Mouse (Mus musculus) thymus, postnatal 0 days (tissue): ENCODE data around the gene Acoxl. TPM values are rescaled to one million over a fixed set of nuclear protein-coding genes. Genes with fewer than 3 reads are reported as not detected.

Source experiments
- DNase-seq: peaks from one replicate; pipeline ENCODE4 v3.0.0-alpha.2; 2015; ENCODE audit warnings: low spot score
- polyA plus RNA-seq: library from polyadenylated mRNA; unstranded; fragments of >200 nt; fragmentation: Nextera tagmentation; extraction: Ambion mirVana; gene quantifications from 2 replicates; pipeline ENCODE4 v1.2.1, GENCODE M21; 2015

The Acoxl gene
- polyA plus RNA-seq: 3.3 and 3.6 TPM in 2 replicates

DNA sequence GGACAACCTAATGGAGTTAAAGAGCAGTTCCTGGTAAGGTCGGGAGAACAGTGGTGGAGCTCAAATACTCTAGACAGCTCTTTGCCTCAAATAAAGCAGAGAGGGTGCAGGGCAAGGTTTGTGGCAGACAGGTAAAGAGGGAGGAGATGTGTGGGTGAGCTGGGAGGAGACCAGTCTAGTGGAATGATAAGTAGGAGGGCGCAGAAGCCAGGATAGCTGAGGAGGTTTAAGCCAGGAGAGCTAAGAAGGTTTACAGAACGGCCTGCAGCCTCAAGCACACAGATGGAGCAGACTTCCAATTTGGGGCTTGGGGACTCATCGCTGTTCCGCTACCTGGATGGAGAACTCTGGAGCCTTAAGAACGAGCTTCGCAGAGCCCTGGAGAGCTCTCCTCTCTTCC, at the start of gene Acoxl:
Gene Acoxl, plus strand, starts transcription at position 301 of the 400 bp plus-strand sequence.
- no peak for DNase-seq

GRCm38 (mm10) chr2:127789138-127789537, 49.5 kb upstream of the Acoxl start:
- DNase-seq: peak; percentile 10

- no peak for DNase-seq
Observed at GRCm38 (mm10) chr2:127789651-127790270, 48.9 kb upstream of the Acoxl start.

- DNase-seq: peak; percentile 89
Observed at GRCm38 (mm10) chr2:127791919-127792603, 46.6 kb upstream of the Acoxl start, which contains the start of gene Mtln. TSS of gene Mtln (minus strand) at chr2:127792488.

GRCm38 (mm10) chr2:127831401-127832102, 7.1 kb upstream of the Acoxl start, which contains the start of gene Bub1:
TSS of gene Bub1 (minus strand) at chr2:127831865.
- DNase-seq: peak; percentile 95

DNA sequence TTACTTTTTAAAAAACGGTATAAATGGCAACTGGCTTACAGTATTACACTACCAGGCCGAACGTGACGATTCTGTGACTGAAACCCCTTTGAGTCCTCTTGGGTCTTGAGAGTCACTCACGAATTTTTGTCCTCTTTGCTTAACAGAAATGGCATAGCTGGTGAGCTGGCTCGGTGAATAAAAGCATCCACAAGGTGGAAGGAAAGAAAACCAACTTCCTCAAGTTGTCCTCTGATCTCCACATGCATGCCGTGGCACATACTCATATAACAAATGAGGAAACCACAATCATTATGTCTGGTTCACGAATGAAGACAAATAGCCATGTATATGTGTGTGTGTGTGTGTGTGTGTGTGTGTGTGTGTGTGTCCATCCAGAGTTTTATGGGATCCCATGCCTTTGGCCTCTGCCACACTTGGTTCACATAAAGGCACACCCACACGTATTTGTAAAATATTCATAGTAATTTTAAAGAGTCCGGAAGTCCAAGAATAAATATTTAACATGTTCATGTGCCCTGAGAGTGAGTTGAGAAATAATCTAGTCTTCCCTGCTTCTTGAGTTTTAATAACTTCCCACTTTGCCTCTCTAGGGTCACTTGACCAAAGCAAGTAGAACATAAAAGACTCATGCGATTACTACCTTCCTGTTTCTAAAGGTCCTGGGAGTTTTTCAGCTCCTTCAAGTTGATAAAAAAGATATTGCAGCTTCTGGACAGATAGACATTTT, 6.4 kb upstream of the Acoxl start:
- no peak for DNase-seq

- DNase-seq: peak; percentile 80
Observed at GRCm38 (mm10) chr2:127832833-127833190, 5.9 kb upstream of the Acoxl start.

DNA sequence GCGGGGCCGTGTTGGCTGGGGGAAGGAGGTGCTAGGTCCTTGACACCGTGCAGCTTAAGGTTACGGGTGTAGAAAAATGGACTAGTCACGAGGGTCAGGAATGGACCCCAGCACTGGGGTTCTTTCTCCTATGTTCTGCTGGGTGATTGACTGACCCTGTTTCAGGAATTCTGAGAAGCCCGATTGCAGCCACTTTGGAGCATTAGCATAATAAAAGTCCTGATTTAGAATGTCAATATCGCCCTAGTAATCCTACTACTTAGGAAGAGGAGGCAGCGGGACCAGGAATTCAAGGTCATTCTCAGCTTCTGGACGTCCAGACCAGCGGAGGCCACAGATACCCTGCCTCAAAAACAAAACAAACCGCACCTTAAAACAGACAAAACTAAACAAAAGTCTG, 749 bp downstream of the Acoxl start:
- no peak for DNase-seq

DNA sequence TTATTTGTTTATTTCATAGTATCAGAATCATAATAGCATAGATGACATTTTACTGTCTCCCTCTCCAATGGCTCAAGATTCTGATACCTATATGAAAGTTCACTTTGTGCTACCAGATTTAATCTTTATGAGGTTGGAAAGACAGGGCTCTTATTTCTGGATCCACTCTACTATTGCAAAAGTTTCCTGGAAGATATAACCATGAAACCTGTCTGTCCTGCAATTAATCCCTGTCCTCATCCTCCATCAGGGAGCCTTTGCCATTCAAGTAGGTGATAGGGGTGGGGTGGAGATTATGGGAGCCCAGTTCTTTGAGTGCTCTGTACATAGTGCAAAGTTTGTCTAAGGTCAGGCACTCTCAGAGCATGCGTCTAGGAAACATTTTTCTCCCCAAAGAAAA, 2.7 kb downstream of the Acoxl start:
- DNase-seq: no peak

DNA sequence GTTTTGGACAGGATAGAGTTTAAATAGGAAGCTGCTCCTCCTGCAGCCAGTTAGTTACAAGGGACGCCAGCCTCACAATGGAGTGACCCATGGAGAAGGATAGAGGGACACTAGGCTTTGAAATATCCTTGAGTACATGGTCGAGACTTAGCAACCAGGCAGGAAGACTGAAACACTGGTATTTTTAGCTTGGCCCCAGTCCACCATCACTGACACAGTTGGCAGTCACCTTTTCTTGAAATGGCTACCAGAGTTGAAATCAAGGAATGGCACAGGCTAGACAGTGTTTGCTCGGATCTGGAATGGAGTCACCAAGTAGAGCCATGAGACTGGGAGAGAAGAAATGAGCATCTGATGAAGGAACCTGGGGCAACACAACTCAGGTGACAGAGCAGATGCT, 3.7 kb downstream of the Acoxl start:
- DNase-seq: no peak

DNA sequence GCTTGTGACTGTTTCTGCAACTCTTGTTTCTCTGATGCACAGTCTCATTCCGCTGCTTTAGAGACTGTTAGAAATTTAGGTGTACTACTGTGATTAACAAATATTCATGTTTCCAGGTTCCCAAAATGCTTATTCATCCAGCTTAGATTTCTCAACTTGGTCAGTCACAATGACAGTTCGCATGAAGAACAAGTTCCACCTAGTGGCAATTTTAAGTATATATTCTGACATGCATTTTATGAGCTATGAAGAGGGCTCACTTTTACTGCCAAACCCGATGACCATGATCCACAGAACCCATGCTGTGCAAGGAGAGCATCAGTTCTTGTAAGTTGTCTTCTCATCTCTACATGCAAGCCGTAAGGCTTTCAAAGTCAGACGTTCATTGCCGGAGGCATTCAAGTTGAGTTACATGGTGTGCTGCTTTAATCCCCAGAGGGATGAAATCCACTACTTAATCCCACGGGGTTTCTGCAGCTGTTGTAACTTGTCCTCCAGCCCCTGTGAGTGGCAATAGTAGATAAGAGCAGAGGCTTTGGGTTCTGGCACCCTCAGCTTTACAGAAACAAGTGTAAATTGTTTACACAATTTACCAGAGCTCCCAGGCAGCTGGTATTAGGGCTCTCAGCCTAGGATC, 6.8 kb downstream of the Acoxl start:
- peak; percentile 17 for DNase-seq

DNA sequence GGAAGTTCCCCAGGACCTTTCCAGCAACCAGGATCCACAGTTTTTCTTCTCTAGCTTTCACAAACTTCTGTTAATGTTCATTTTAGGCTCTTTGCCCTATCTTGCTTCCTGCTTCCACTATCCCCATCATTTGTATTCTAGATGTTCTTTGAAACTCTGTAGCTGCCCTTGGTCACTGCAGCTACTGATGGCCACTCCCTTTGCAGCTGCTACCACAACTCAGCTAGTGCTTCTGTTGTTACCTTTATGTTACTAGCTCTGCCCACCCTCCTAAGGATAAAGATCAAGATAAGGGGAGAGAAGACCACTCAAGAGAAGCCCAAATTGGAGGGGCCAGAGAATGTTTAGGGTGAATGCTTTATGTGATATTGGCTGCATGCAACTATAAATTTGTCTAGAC, 7.3 kb downstream of the Acoxl start:
- no peak for DNase-seq

DNA sequence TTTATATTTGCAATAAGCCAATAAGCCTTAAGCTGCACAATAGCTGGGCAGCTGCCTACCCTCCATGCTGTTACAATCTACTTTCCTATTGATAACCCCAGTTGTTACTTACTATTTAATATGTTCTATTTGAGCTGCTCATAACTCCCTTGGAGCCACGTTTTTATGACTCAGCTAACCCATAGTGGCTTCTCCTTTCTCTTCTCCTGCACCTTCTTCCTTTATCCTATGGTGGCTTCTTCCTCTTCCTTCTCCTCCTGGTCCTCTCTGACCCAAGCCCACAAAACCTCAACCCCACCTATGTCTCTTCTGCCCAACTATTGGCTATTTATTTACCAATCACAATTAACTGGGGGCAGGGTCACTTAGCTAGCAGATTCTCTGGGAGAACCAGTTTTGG, 7.9 kb downstream of the Acoxl start:
- DNase-seq: no peak

GRCm38 (mm10) chr2:127850371-127850770, 11.7 kb downstream of the Acoxl start:
- no peak for DNase-seq

- DNase-seq: no peak
Observed at GRCm38 (mm10) chr2:127854332-127854991, 15.8 kb downstream of the Acoxl start.

DNA sequence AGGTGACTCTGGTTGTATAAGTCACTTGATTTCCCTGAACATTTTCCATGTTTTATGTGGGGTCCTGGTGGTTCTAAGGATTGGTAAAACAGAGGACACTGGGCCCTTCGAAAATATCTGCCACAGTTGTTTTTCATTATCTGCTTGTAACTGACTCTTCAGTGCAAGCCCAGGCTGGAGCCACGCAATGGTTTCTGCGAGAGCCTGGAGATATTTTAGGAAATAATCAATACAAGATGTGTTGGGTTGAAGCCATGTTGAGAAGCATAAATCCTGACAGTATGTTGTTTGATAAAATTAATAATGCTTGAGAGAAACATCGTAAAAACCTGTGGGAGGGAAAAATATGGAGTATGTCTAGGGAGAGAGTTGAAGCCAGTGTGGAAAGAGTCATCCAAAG, 25.7 kb downstream of the Acoxl start:
- DNase-seq: no peak

- peak; percentile 61 for DNase-seq
Observed at GRCm38 (mm10) chr2:127881063-127881462, 42.4 kb downstream of the Acoxl start.

DNA sequence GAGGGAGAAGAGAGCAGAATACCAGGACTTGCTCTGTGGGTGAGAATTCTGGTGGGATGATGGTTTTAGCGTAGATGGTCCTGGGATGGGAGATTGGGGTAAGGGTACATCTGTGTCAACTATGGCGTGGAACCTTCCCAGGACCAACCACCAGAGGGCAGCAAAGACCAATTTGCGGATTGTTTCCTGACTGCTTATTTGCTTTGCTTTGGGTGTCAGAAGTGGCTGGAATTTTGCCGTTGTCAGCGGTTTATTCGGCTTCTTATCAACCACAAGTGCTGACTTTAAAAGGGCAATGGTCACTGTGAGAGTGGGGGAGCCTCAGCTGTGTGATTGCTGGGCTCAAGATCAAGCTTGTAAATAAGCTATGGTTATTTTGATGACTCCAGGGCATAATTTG, 50.8 kb downstream of the Acoxl start:
- DNase-seq: peak; percentile 86

DNA sequence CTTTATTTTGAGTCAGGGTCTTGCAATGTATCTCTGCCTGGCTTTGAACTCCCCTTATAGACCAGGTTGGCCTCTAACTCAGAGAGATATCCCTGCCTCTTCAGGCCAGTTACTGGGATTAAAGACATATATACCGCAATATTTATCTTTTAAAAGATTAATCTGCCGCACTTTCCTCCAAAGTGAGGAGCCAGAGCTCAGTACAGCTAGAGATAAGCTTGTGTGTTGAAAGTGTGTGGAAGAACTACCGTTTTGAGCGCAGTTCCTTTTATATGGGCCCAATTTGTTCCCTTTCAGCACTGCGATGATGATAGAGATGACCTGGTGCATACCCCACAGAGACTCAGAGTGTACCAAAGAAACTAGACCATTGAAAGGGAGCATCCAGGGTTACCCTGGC, 51.3 kb downstream of the Acoxl start:
- DNase-seq: no peak

DNA sequence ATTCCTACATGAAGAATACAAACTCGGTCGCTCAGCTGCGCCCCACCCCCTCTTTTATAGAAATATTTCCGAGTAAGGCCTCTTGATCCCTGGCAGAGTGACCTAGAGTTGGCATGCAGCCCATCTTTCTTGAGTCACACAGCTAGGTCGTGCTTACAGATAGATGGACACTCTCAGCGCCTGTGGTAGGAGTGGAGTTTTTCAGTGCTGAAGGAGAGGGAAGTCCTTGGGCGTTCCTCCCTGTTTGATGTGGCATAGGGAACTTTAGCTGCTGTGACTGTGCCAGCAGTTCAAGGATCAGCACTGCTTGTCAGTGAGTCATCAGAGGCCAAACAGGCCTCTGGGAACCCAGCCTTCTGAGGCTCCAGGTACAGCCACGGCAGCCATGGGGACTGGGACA, 51.9 kb downstream of the Acoxl start:
- no peak for DNase-seq

DNA sequence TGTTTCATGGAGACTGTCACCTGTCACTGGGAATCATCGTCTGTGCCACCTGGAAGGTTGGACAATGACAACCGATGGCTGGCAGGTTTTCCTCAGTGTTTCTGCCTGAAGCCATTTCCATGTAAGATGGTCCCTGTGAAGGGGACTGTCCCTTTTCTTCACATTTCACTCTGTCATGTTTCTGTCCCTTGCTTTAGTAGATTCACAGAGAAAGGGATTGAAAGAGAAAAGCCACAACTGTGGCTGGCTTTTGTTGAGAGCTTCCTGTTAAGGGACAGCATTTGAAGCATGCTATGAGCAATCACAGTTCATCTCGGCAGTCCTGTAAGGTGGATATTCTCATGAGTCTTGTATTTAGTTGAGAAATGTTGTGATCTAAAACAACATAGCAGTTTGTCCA, 52.4 kb downstream of the Acoxl start:
- peak; percentile 34 for DNase-seq
